Mouse (Mus musculus) hindbrain, embryonic 11.5 days (tissue): ENCODE data around the gene Nhlrc4. TPM values are rescaled to one million over a fixed set of nuclear protein-coding genes. Genes with fewer than 3 reads are reported as not detected.

Source experiments
- ATAC-seq: fragments of 200-750 bp; cut with Nextera tagmentation; 2 replicates; pipeline ENCODE4 v1.8.0; 2017; ENCODE audit warnings: mild to moderate bottlenecking, moderate TSS enrichment, moderate library complexity; ENCODE audit not compliant: low FRiP score
- DNase-seq: peaks from one replicate; pipeline ENCODE4 v3.0.0-alpha.2; 2015; ENCODE audit warnings: low spot score
- H3K27ac ChIP-seq: fragments of 300-500 bp; sonication (generic); 2 replicates; pipeline ENCODE4 v1.5.1; 2014; ENCODE audit warnings: mild to moderate bottlenecking, low read depth, low read length
- H3K27me3 ChIP-seq: fragments of 300-500 bp; sonication (generic); 2 replicates; pipeline ENCODE4 v1.6.1; 2014; ENCODE audit warnings: mild to moderate bottlenecking, low read length, moderate library complexity, mixed read lengths; ENCODE audit not compliant: control insufficient read depth, insufficient read depth
- H3K36me3 ChIP-seq: fragments of 300-500 bp; sonication (generic); 2 replicates; pipeline ENCODE4 v1.6.1; 2014; ENCODE audit warnings: mild to moderate bottlenecking, low read length, moderate library complexity, mixed read lengths; ENCODE audit not compliant: control insufficient read depth, insufficient read depth
- H3K4me1 ChIP-seq: fragments of 300-500 bp; sonication (generic); replicated peaks from 2 replicates; pipeline ENCODE4 v1.6.1; 2014; ENCODE audit warnings: low read length, mixed read lengths; ENCODE audit not compliant: control insufficient read depth, insufficient read depth
- H3K4me2 ChIP-seq: fragments of 300-500 bp; sonication (generic); replicated peaks from 2 replicates; pipeline ENCODE4 v1.6.1; 2014; ENCODE audit warnings: mild to moderate bottlenecking, low read depth, low read length
- H3K4me3 ChIP-seq: fragments of 300-500 bp; sonication (generic); 2 replicates; pipeline ENCODE4 v1.5.1; 2014; ENCODE audit warnings: low read depth, low read length
- H3K9ac ChIP-seq: fragments of 300-500 bp; sonication (generic); 2 replicates; pipeline ENCODE4 v1.6.1; 2014; ENCODE audit warnings: low read depth, low read length
- H3K9me3 ChIP-seq: fragments of 300-500 bp; sonication (generic); 2 replicates; pipeline ENCODE4 v1.6.1; 2016; ENCODE audit warnings: low read length; ENCODE audit not compliant: control insufficient read depth
- WGBS: fragments of 180-500 bp; shearing (Covaris S2); extraction: QIAGEN DNeasy Blood & Tissue Kit; methylation state at CpG from one replicate; pipeline ENCODE4 v1.1.7; 2014; 5-methylcytosine and 5-hydroxymethylcytosine counted together
- polyA plus RNA-seq: library from polyadenylated mRNA; unstranded; fragments of >200 nt; fragmentation: Nextera tagmentation; extraction: Ambion mirVana; gene quantifications from 2 replicates; pipeline ENCODE4 v1.2.1, GENCODE M21; 2014

Nhlrc4 gene
- polyA plus RNA-seq, 1 experiment from 2014 or later: 0.15 TPM

DNA sequence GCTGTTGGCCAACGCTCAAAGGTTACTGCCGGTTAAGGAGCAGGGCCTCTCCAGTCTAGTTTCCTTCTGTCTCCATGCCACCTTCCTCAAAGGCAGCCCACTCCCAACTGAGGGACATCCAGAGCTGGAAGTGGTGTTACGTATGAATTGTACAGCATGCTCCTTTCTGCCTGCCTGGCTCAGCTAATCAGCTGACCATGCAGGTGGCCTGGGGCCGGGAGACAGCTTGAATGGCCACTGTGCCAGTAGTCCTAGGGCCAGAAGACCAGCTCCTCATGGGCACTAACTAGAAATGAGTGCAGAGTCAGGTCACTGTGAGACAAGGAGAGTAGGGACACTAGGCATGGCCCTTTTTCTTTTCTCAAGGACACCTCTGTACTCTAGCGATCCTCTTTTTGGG is 8.4 kb upstream of the Nhlrc4 start:
- 83% methylated on average over 5 of the region's 5 CpGs for WGBS
- no peak for ATAC-seq
- H3K27me3 ChIP-seq: peaks cover 35% of the 10 kb centered on the region

DNA sequence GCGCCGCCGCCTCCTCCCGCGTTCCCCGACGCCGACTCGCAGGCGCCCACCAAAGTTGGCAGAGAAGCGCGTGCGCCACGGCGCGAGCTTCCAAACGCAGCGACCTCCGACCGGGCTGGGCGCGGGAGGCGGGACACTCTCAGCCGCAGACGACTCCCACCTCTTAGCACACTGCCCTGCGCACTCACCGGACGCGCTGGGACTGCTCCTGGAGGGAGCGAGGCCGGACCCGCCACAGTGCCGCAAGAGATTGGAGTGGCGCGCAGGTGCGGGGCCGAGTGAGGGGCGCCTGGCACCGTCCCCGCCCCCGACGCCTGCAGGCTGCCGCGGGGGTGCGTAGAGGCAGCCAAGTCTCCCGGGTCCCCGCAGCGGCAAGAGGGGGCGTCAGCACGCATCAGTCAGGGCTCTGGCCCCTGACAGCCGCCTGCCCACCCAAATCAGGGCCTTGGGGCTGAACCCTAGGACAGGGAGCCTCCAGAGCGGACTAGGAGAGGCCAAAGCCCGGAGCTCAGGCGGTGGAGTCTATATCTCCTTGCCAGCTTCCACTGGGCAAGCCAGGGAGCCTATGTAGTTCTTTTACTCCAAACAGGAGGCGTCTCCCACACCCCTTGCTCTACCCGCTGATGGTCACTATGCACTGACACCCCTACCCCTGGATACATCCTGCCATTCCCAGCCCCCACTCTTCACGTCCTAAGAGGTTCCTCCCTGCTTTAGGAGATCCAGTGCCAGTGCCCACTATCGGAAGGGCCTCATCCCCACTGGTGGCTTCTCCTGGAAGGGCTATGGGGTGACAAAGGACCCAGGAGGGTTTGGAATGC is 7.3 kb upstream of the Nhlrc4 start, which contains the start of gene A930017K11Rik:
TSS of gene A930017K11Rik (minus strand) at position 763 of the 821 bp plus-strand sequence.
- WGBS: 2% methylated on average over 58 of the region's 58 CpGs
- H3K27me3 ChIP-seq: peaks cover 35% of the 10 kb centered on the region
- H3K27ac ChIP-seq: no peak within 1 kb of the TSS
- no peaks in the 10 kb centered on the region for H3K9me3 ChIP-seq
- ATAC-seq (no peak), DNase-seq (peak; percentile 33)
- peak within 1 kb of the TSS; percentile 52 for H3K4me2 ChIP-seq
- no peaks in the 10 kb centered on the region for H3K36me3 ChIP-seq
- H3K4me1 ChIP-seq: peaks cover 3% of the 10 kb centered on the region; the same call in 1 of the 2 replicates
- no peak within 1 kb of the TSS for H3K9ac ChIP-seq
- peak within 1 kb of the TSS; percentile 31 for H3K4me3 ChIP-seq

More for the DNA sequence above, 8.4 kb upstream of the Nhlrc4 start:
- H3K4me2 ChIP-seq: no peak overlapping the region
- no peak overlapping the region for H3K9ac ChIP-seq
- H3K4me3 ChIP-seq: no peak overlapping the region
- H3K4me1 ChIP-seq: peaks cover 3% of the 10 kb centered on the region; the same call in 1 of the 2 replicates
- H3K36me3 ChIP-seq: no peaks in the 10 kb centered on the region
- H3K9me3 ChIP-seq: no peaks in the 10 kb centered on the region
- no peak overlapping the region for H3K27ac ChIP-seq
- DNase-seq: no peak

DNA sequence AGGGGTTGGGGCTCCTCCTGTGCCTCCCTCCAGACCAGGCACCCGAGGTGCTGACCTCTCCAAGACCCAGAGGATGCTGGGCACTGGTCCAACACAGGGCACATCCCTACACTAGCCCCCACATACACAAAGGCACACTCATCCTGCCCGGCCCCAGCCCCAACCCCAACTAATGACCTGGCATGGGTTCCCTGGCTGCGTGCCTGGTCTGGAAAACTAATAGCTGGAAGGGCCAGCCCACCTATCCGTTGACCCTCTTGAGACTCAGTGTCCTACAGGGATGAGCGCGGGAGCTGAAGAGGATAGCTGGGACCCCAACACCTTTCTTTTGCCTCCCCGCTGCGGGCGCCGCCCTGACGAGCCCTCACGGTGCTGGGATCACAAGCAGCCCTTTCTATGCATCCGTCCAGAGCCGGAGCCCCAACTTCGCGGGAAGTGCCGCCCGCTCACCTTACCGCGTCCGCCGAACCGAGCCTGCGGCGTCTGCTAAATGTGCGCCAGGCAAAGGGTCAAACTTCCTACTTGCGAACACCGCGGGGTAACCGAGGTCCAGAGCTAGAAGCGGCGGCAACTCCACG is 6.6 kb upstream of the Nhlrc4 start:
- H3K27me3 ChIP-seq: peaks cover 35% of the 10 kb centered on the region
- DNase-seq (peak; percentile 15), ATAC-seq (no peak)
- H3K36me3 ChIP-seq: no peaks in the 10 kb centered on the region
- peak overlapping the region; percentile 31 for H3K4me3 ChIP-seq
- no peak overlapping the region for H3K27ac ChIP-seq
- no peaks in the 10 kb centered on the region for H3K9me3 ChIP-seq
- WGBS: under 1% methylated on average over 33 of the region's 33 CpGs
- peak overlapping the region; percentile 52 for H3K4me2 ChIP-seq
- H3K4me1 ChIP-seq: peaks cover 3% of the 10 kb centered on the region; the same call in 1 of the 2 replicates
- H3K9ac ChIP-seq: no peak overlapping the region

DNA sequence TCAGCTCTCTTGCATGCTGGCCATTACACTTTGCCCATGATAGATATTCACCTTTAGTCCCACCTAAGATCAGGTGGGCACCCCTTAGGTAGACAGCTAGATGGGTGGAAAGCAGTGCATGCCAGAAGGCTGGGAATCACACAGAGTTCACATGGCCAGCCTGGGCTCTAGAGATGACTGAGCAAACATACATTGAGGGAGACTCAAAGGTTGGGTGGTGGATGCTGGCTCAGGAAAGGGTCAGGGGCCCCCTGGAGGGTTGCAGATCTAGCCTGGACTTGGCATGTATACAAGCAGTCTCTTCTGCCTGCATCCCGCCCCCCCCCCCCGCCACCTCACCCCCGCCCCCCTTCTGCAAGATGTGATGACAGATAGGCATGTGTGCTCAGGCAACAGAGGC is 5.9 kb upstream of the Nhlrc4 start:
- H3K36me3 ChIP-seq: no peaks in the 10 kb centered on the region
- ATAC-seq (no peak), DNase-seq (no peak)
- no peaks in the 10 kb centered on the region for H3K9me3 ChIP-seq
- peaks cover 3% of the 10 kb centered on the region; the same call in 1 of the 2 replicates for H3K4me1 ChIP-seq
- 7% methylated on average over 3 of the region's 3 CpGs for WGBS
- H3K4me3 ChIP-seq: no peak overlapping the region
- H3K9ac ChIP-seq: no peak overlapping the region
- H3K27me3 ChIP-seq: peaks cover 35% of the 10 kb centered on the region
- H3K27ac ChIP-seq: no peak overlapping the region
- H3K4me2 ChIP-seq: no peak overlapping the region

DNA sequence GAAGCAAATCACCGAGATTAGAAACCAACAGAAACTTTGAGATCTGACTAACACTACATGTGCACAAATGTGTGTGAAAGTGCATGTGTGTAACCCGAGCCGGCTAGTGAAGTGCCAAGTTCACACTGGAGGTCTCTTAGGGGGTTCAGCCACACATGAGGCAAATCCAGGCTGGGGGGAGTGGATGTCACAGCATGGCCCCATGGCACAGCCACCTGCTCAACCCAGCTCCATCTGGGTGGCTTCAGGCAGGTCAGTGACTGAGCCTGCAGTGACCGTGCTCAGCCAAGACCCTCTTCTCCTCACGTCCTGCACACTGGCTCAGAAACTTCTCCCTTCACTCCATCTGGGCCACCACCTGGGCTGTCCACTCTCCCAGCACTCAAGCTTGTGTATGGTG is 5.2 kb upstream of the Nhlrc4 start:
- H3K27ac ChIP-seq: no peak overlapping the region
- H3K27me3 ChIP-seq: peaks cover 35% of the 10 kb centered on the region
- 75% methylated on average over 5 of the region's 5 CpGs for whole genome bisulfite sequencing
- H3K9me3 ChIP-seq: no peaks in the 10 kb centered on the region
- ATAC-seq: no peak
- peaks cover 5% of the 10 kb centered on the region; the same call in 1 of the 2 replicates for H3K4me1 ChIP-seq
- no peak overlapping the region for H3K4me2 ChIP-seq
- H3K36me3 ChIP-seq: no peaks in the 10 kb centered on the region
- no peak for DNase-seq
- H3K9ac ChIP-seq: no peak overlapping the region
- no peak overlapping the region for H3K4me3 ChIP-seq

- Histone ChIP-seq H3K4me2 (no peak overlapping the region), H3K4me1 (peaks cover 5% of the 10 kb centered on the region; the same call in 1 of the 2 replicates), H3K27me3 (peaks cover 32% of the 10 kb centered on the region), H3K9ac (no peak overlapping the region), H3K27ac (no peak overlapping the region), H3K36me3 (no peaks in the 10 kb centered on the region), H3K4me3 (no peak overlapping the region), H3K9me3 (no peaks in the 10 kb centered on the region)
- DNase-seq: no peak
- ATAC-seq: no peak
- 83% methylated on average over 8 of the region's 8 CpGs for WGBS
These were observed 3.3 kb upstream of the Nhlrc4 start for GRCm38 (mm10) chr17:25948051-25948450.

GRCm38 (mm10) chr17:25947576-25947975 is 2.8 kb upstream of the Nhlrc4 start:
- H3K27ac ChIP-seq: no peak overlapping the region
- ATAC-seq: no peak
- H3K4me2 ChIP-seq: no peak overlapping the region
- H3K9ac ChIP-seq: no peak overlapping the region
- peaks cover 27% of the 10 kb centered on the region for H3K27me3 ChIP-seq
- no peaks in the 10 kb centered on the region for H3K36me3 ChIP-seq
- no peak overlapping the region for H3K4me3 ChIP-seq
- WGBS: 89% methylated on average over 4 of the region's 4 CpGs
- no peaks in the 10 kb centered on the region for H3K9me3 ChIP-seq
- DNase-seq: no peak
- peaks cover 5% of the 10 kb centered on the region; the same call in 1 of the 2 replicates for H3K4me1 ChIP-seq

- WGBS: 84% methylated on average over 8 of the region's 8 CpGs
- Histone ChIP-seq H3K27ac (no peak overlapping the region), H3K9ac (no peak overlapping the region), H3K27me3 (peaks cover 20% of the 10 kb centered on the region), H3K4me1 (peaks cover 3% of the 10 kb centered on the region; the same call in 1 of the 2 replicates), H3K4me2 (no peak overlapping the region), H3K36me3 (no peaks in the 10 kb centered on the region), H3K9me3 (no peaks in the 10 kb centered on the region), H3K4me3 (no peak overlapping the region)
- no peak for DNase-seq
- ATAC-seq: no peak
These were observed 2.1 kb upstream of the Nhlrc4 start for GRCm38 (mm10) chr17:25946891-25947290.
